Mouse (Mus musculus) gastrocnemius, adult 8-10 months (tissue): ENCODE measurements around the gene Pus7l. TPM values are rescaled to one million over a fixed set of nuclear protein-coding genes. Genes with fewer than 3 reads are reported as not detected.
"Not testable (repeated sequence)": the region's sequence is repeated elsewhere in the genome, so short reads cannot be mapped to it uniquely, and the experiment has no call there.

Experiments
- DNase-seq, 2 experiments: peaks; one replicate each; pipeline ENCODE4 v3.0.0; 2022; ENCODE audit warnings: low spot score in 2 of 2
- total RNA-seq, 4 experiments: library from RNA; stranded (reverse); gene quantifications; 2 replicates each; pipeline ENCODE4 v1.2.4; 2022

The Pus7l gene
- total RNA-seq, 4 experiments from 2014 or later = 1.2 to 1.9 (median 1.4) TPM

GRCm38 (mm10) chr15:94542567-94543408 lies 559 bp downstream of the Pus7l start:
- DNase-seq = no peak

GRCm38 (mm10) chr15:94539296-94539695 lies 4.1 kb downstream of the Pus7l start:
- DNase-seq = no peak

- DNase-seq = no peak
These were observed 7.8 kb downstream of the Pus7l start for GRCm38 (mm10) chr15:94535521-94535920.

GRCm38 (mm10) chr15:94532956-94533355 lies 10.4 kb downstream of the Pus7l start:
- no peak for DNase-seq

- no peak for DNase-seq
These were observed 11.0 kb downstream of the Pus7l start for GRCm38 (mm10) chr15:94532306-94532705.

GRCm38 (mm10) chr15:94530519-94530918 lies 12.8 kb downstream of the Pus7l start:
- no peak for DNase-seq

- no peak for DNase-seq
These were observed 18.4 kb downstream of the Pus7l start for GRCm38 (mm10) chr15:94524956-94525355.

- DNase-seq = no peak
These were observed 20.1 kb downstream of the Pus7l start for GRCm38 (mm10) chr15:94523251-94523650.

GRCm38 (mm10) chr15:94520959-94521358 lies 22.4 kb downstream of the Pus7l start:
- DNase-seq = no peak

- no peak for DNase-seq
These were observed 23.0 kb downstream of the Pus7l start for GRCm38 (mm10) chr15:94520205-94520900.

GRCm38 (mm10) chr15:94517913-94518491 lies 25.3 kb downstream of the Pus7l start:
- no peak for DNase-seq

- DNase-seq = no peak
These were observed 39.7 kb downstream of the Pus7l start for GRCm38 (mm10) chr15:94503451-94504215.

GRCm38 (mm10) chr15:94499260-94499659 lies 44.1 kb downstream of the Pus7l start:
- no peak for DNase-seq

- no peak for DNase-seq
These were observed 47.4 kb downstream of the Pus7l start for GRCm38 (mm10) chr15:94495936-94496335.

GRCm38 (mm10) chr15:94494445-94494844 lies 48.9 kb downstream of the Pus7l start:
- no peak for DNase-seq

GRCm38 (mm10) chr15:94489433-94489832 lies 53.9 kb downstream of the Pus7l start:
- DNase-seq = no peak

GRCm38 (mm10) chr15:94488028-94488427 lies 55.3 kb downstream of the Pus7l start:
- not testable (repeated sequence) for DNase-seq

GRCm38 (mm10) chr15:94482555-94482954 lies 60.8 kb downstream of the Pus7l start:
- DNase-seq = no peak

GRCm38 (mm10) chr15:94480792-94481191 lies 62.6 kb downstream of the Pus7l start:
- DNase-seq = no peak

- DNase-seq = no peak
These were observed 63.1 kb downstream of the Pus7l start for GRCm38 (mm10) chr15:94480248-94480647.

- no peak for DNase-seq
These were observed 63.7 kb downstream of the Pus7l start for GRCm38 (mm10) chr15:94479513-94480136.
